Mouse (Mus musculus): ENCODE results near the gene Ralgps1. TPM values are rescaled to one million over a fixed set of nuclear protein-coding genes. Genes with fewer than 3 reads are reported as not detected.

Gene Ralgps1
- polyA plus RNA-seq, 1 experiment = not detected

- TF ChIP-seq POLR2A (IDR thresholded peaks at IDR 0.05; ENCODE audit: insufficient read depth, low read depth, low read length) (no peak), CTCF (IDR thresholded peaks at IDR 0.05; ENCODE audit: insufficient read depth, low read depth, low read length) (no peak)
- H3K4me1 ChIP-seq (ENCODE audit: control insufficient read depth, insufficient read depth, low read length) = peaks cover 37% of the 10 kb centered on the region
- no peak overlapping the region for H3K27ac ChIP-seq (ENCODE audit: insufficient read depth, low read depth, low read length)
- 99% methylated on average over 3 of the region's 3 CpGs for WGBS
- no peak overlapping the region for H3K4me3 ChIP-seq (ENCODE audit: insufficient read depth, low read depth, low read length)
Measured at GRCm38 (mm10) chr2:33167060-33167459, 204.2 kb downstream of the Ralgps1 start.

GRCm38 (mm10) chr2:33165710-33166374 lies 205.4 kb downstream of the Ralgps1 start:
- 65% methylated on average over 7 of the region's 7 CpGs for WGBS
- H3K27ac ChIP-seq (ENCODE audit: insufficient read depth, low read depth, low read length) = no peak overlapping the region
- TF ChIP-seq CTCF (IDR thresholded peaks at IDR 0.05; ENCODE audit: insufficient read depth, low read depth, low read length) (no peak), POLR2A (IDR thresholded peaks at IDR 0.05; ENCODE audit: insufficient read depth, low read depth, low read length) (no peak)
- no peak overlapping the region for H3K4me3 ChIP-seq (ENCODE audit: insufficient read depth, low read depth, low read length)
- H3K4me1 ChIP-seq (ENCODE audit: control insufficient read depth, insufficient read depth, low read length) = peaks cover 26% of the 10 kb centered on the region

- H3K27ac ChIP-seq (ENCODE audit: insufficient read depth, low read depth, low read length) = no peak overlapping the region
- H3K4me1 ChIP-seq (ENCODE audit: control insufficient read depth, insufficient read depth, low read length) = peaks cover 26% of the 10 kb centered on the region; the same call in 1 of the 2 replicates
- no peak for TF ChIP-seq CTCF (IDR thresholded peaks at IDR 0.05; ENCODE audit: insufficient read depth, low read depth, low read length)
- TF ChIP-seq POLR2A (IDR thresholded peaks at IDR 0.05; ENCODE audit: insufficient read depth, low read depth, low read length) = no peak
- 64% methylated on average over 4 of the region's 4 CpGs for WGBS
- H3K4me3 ChIP-seq (ENCODE audit: insufficient read depth, low read depth, low read length) = no peak overlapping the region
Measured at GRCm38 (mm10) chr2:33165229-33165628, 206.1 kb downstream of the Ralgps1 start.

GRCm38 (mm10) chr2:33164646-33165045 lies 206.6 kb downstream of the Ralgps1 start:
- Histone ChIP-seq H3K4me3 (ENCODE audit: insufficient read depth, low read depth, low read length) (no peak overlapping the region), H3K27ac (ENCODE audit: insufficient read depth, low read depth, low read length) (no peak overlapping the region), H3K4me1 (ENCODE audit: control insufficient read depth, insufficient read depth, low read length) (peaks cover 32% of the 10 kb centered on the region; the same call in 1 of the 2 replicates)
- 50% methylated on average over 3 of the region's 3 CpGs for WGBS
- TF ChIP-seq POLR2A (IDR thresholded peaks at IDR 0.05; ENCODE audit: insufficient read depth, low read depth, low read length) (no peak), CTCF (IDR thresholded peaks at IDR 0.05; ENCODE audit: insufficient read depth, low read depth, low read length) (no peak)

GRCm38 (mm10) chr2:33162126-33162525 lies 209.2 kb downstream of the Ralgps1 start:
- Histone ChIP-seq H3K27ac (ENCODE audit: insufficient read depth, low read depth, low read length) (no peak overlapping the region), H3K4me3 (ENCODE audit: insufficient read depth, low read depth, low read length) (no peak overlapping the region), H3K4me1 (ENCODE audit: control insufficient read depth, insufficient read depth, low read length) (peaks cover 29% of the 10 kb centered on the region; the same call in 1 of the 2 replicates)
- TF ChIP-seq POLR2A (IDR thresholded peaks at IDR 0.05; ENCODE audit: insufficient read depth, low read depth, low read length) = no peak
- TF ChIP-seq CTCF (IDR thresholded peaks at IDR 0.05; ENCODE audit: insufficient read depth, low read depth, low read length) = no peak
- 50% methylated on average over 2 of the region's 2 CpGs for WGBS

GRCm38 (mm10) chr2:33160326-33160973 lies 210.8 kb downstream of the Ralgps1 start:
- TF ChIP-seq POLR2A (IDR thresholded peaks at IDR 0.05; ENCODE audit: insufficient read depth, low read depth, low read length) (no peak), CTCF (IDR thresholded peaks at IDR 0.05; ENCODE audit: insufficient read depth, low read depth, low read length) (no peak)
- H3K4me3 ChIP-seq (ENCODE audit: insufficient read depth, low read depth, low read length) = no peak overlapping the region
- 59% methylated on average over 12 of the region's 12 CpGs for WGBS
- H3K4me1 ChIP-seq (ENCODE audit: control insufficient read depth, insufficient read depth, low read length) = peaks cover 23% of the 10 kb centered on the region; the same call in 1 of the 2 replicates
- no peak overlapping the region for H3K27ac ChIP-seq (ENCODE audit: insufficient read depth, low read depth, low read length)

GRCm38 (mm10) chr2:33159593-33159992 lies 211.7 kb downstream of the Ralgps1 start:
- Histone ChIP-seq H3K4me3 (ENCODE audit: insufficient read depth, low read depth, low read length) (no peak overlapping the region), H3K27ac (ENCODE audit: insufficient read depth, low read depth, low read length) (no peak overlapping the region), H3K4me1 (ENCODE audit: control insufficient read depth, insufficient read depth, low read length) (peaks cover 19% of the 10 kb centered on the region; the same call in 1 of the 2 replicates)
- 84% methylated on average over 7 of the region's 7 CpGs for WGBS
- no peak for TF ChIP-seq POLR2A (IDR thresholded peaks at IDR 0.05; ENCODE audit: insufficient read depth, low read depth, low read length)
- TF ChIP-seq CTCF (IDR thresholded peaks at IDR 0.05; ENCODE audit: insufficient read depth, low read depth, low read length) = no peak

GRCm38 (mm10) chr2:33158895-33159294 lies 212.4 kb downstream of the Ralgps1 start:
- Histone ChIP-seq H3K4me1 (ENCODE audit: control insufficient read depth, insufficient read depth, low read length) (peaks cover 17% of the 10 kb centered on the region; the same call in 1 of the 2 replicates), H3K27ac (ENCODE audit: insufficient read depth, low read depth, low read length) (no peak overlapping the region), H3K4me3 (ENCODE audit: insufficient read depth, low read depth, low read length) (no peak overlapping the region)
- WGBS = 89% methylated on average over 6 of the region's 6 CpGs
- TF ChIP-seq POLR2A (IDR thresholded peaks at IDR 0.05; ENCODE audit: insufficient read depth, low read depth, low read length) = no peak
- no peak for TF ChIP-seq CTCF (IDR thresholded peaks at IDR 0.05; ENCODE audit: insufficient read depth, low read depth, low read length)

GRCm38 (mm10) chr2:33156283-33156781 lies 215.0 kb downstream of the Ralgps1 start:
- TF ChIP-seq CTCF (IDR thresholded peaks at IDR 0.05; ENCODE audit: insufficient read depth, low read depth, low read length) = no peak
- TF ChIP-seq POLR2A (IDR thresholded peaks at IDR 0.05; ENCODE audit: insufficient read depth, low read depth, low read length) = no peak
- 72% methylated on average over 5 of the region's 5 CpGs for WGBS
- Histone ChIP-seq H3K4me1 (ENCODE audit: control insufficient read depth, insufficient read depth, low read length) (peaks cover 14% of the 10 kb centered on the region; the same call in 1 of the 2 replicates), H3K27ac (ENCODE audit: insufficient read depth, low read depth, low read length) (no peak overlapping the region), H3K4me3 (ENCODE audit: insufficient read depth, low read depth, low read length) (no peak overlapping the region)
